Mouse (Mus musculus): Measurements from ENCODE around the gene Dnajc11. TPM values are rescaled to one million over a fixed set of nuclear protein-coding genes. Genes with fewer than 3 reads are reported as not detected.

Gene Dnajc11
- total RNA-seq, 2 experiments from 2014 or later, result 66.9 to 70.5 TPM

GRCm38 (mm10) chr4:151983560-151983959, 50.1 kb downstream of the Dnajc11 start:
- no peak for DNase-seq (ENCODE audit: low spot score in 2 of 2)

GRCm38 (mm10) chr4:151985886-151986285, 52.4 kb downstream of the Dnajc11 start:
- DNase-seq (ENCODE audit: low spot score in 2 of 2), result no peak

- no peak for DNase-seq (ENCODE audit: low spot score in 2 of 2)
Observed at GRCm38 (mm10) chr4:151986650-151987049, 53.2 kb downstream of the Dnajc11 start.

GRCm38 (mm10) chr4:151988014-151988341, 54.5 kb downstream of the Dnajc11 start:
- DNase-seq (ENCODE audit: low spot score in 2 of 2), result no peak

GRCm38 (mm10) chr4:151988342-151989109, 55.0 kb downstream of the Dnajc11 start, which contains the start of gene Thap3:
Gene Thap3 (minus strand): TSS chr4:151988997.
- DNase-seq (ENCODE audit: low spot score in 2 of 2), result peak; percentile 78 to 81

GRCm38 (mm10) chr4:151989110-151989488, 55.6 kb downstream of the Dnajc11 start:
- no peak for DNase-seq (ENCODE audit: low spot score in 2 of 2)

GRCm38 (mm10) chr4:151992091-151992490, 58.6 kb downstream of the Dnajc11 start:
- no peak for DNase-seq (ENCODE audit: low spot score in 2 of 2)

- no peak for DNase-seq (ENCODE audit: low spot score in 2 of 2)
Observed at GRCm38 (mm10) chr4:151993035-151993434, 59.5 kb downstream of the Dnajc11 start.

GRCm38 (mm10) chr4:151994228-151995171, 61.0 kb downstream of the Dnajc11 start:
- DNase-seq (ENCODE audit: low spot score in 2 of 2), result no peak

GRCm38 (mm10) chr4:151995371-151996172, 62.1 kb downstream of the Dnajc11 start:
- no peak for DNase-seq (ENCODE audit: low spot score in 2 of 2)

GRCm38 (mm10) chr4:151996173-151996950, 62.9 kb downstream of the Dnajc11 start, which contains the start of gene Phf13:
Gene Phf13 (minus strand): TSS chr4:151996258.
- DNase-seq (ENCODE audit: low spot score in 2 of 2), result peak; percentile 98 to 99

- no peak for DNase-seq (ENCODE audit: low spot score in 2 of 2)
Observed at GRCm38 (mm10) chr4:151996951-151997222, 63.4 kb downstream of the Dnajc11 start.

GRCm38 (mm10) chr4:151997701-151998100, 64.2 kb downstream of the Dnajc11 start:
- DNase-seq (ENCODE audit: low spot score in 2 of 2), result no peak

- DNase-seq (ENCODE audit: low spot score in 2 of 2), result no peak
Observed at GRCm38 (mm10) chr4:151999481-151999880, 66.0 kb downstream of the Dnajc11 start.

GRCm38 (mm10) chr4:152000906-152001305, 67.4 kb downstream of the Dnajc11 start:
- DNase-seq (ENCODE audit: low spot score in 2 of 2), result no peak

GRCm38 (mm10) chr4:152001335-152001734, 67.8 kb downstream of the Dnajc11 start:
- no peak for DNase-seq (ENCODE audit: low spot score in 2 of 2)

- DNase-seq (ENCODE audit: low spot score in 2 of 2), result no peak
Observed at GRCm38 (mm10) chr4:152002063-152002462, 68.6 kb downstream of the Dnajc11 start.

GRCm38 (mm10) chr4:152006137-152006536, 72.6 kb downstream of the Dnajc11 start:
- no peak for DNase-seq (ENCODE audit: low spot score in 2 of 2)

- no peak for DNase-seq (ENCODE audit: low spot score in 2 of 2)
Observed at GRCm38 (mm10) chr4:152006812-152007211, 73.3 kb downstream of the Dnajc11 start.

- DNase-seq (ENCODE audit: low spot score in 2 of 2), result no peak
Observed at GRCm38 (mm10) chr4:152007481-152008147, 74.1 kb downstream of the Dnajc11 start.

All from layer of hippocampus, postnatal 14 days (tissue).